Mouse (Mus musculus) embryonic facial prominence, embryonic 15.5 days (tissue): Measurements from ENCODE around the gene Gmcl1. TPM values are rescaled to one million over a fixed set of nuclear protein-coding genes. Genes with fewer than 3 reads are reported as not detected.

ENCODE experiments used
- ATAC-seq: fragments of 200-750 bp; cut with Nextera tagmentation; 2 replicates; pipeline ENCODE4 v1.8.0; 2017; ENCODE audit warnings: low read depth, moderate TSS enrichment; ENCODE audit not compliant: insufficient number of reproducible peaks, low FRiP score, low TSS enrichment
- H3K27ac ChIP-seq: fragments of 300-500 bp; sonication (generic); replicated peaks from 2 replicates; pipeline ENCODE4 v1.5.1; 2015; ENCODE audit warnings: mild to moderate bottlenecking, inconsistent platforms
- H3K27me3 ChIP-seq: fragments of 300-500 bp; sonication (generic); 2 replicates; pipeline ENCODE4 v1.6.1; 2015; ENCODE audit warnings: inconsistent platforms
- H3K36me3 ChIP-seq: fragments of 300-500 bp; sonication (generic); 2 replicates; pipeline ENCODE4 v1.6.1; 2015; ENCODE audit warnings: mild to moderate bottlenecking, inconsistent platforms
- H3K4me1 ChIP-seq: fragments of 300-500 bp; sonication (generic); 2 replicates; pipeline ENCODE4 v1.6.1; 2015; ENCODE audit warnings: inconsistent platforms
- H3K4me2 ChIP-seq: fragments of 300-500 bp; sonication (generic); replicated peaks from 2 replicates; pipeline ENCODE4 v1.6.1; 2015; ENCODE audit warnings: mild to moderate bottlenecking, inconsistent platforms
- H3K4me3 ChIP-seq: fragments of 300-500 bp; sonication (generic); replicated peaks from 2 replicates; pipeline ENCODE4 v1.5.1; 2015; ENCODE audit warnings: mild to moderate bottlenecking, inconsistent platforms
- H3K9ac ChIP-seq: fragments of 300-500 bp; sonication (generic); 2 replicates; pipeline ENCODE4 v1.6.1; 2015; ENCODE audit warnings: inconsistent platforms
- H3K9me3 ChIP-seq: fragments of 300-500 bp; sonication (generic); replicated peaks from 2 replicates; pipeline ENCODE4 v1.6.1; 2016; ENCODE audit warnings: inconsistent platforms
- WGBS: fragments of 180-500 bp; shearing (Covaris S2); methylation state at CpG from one replicate; pipeline ENCODE4 v1.1.7; 2015; 5-methylcytosine and 5-hydroxymethylcytosine counted together
- polyA plus RNA-seq: library from polyadenylated mRNA; unstranded; fragments of >200 nt; fragmentation: Nextera tagmentation; extraction: Ambion mirVana; gene quantifications from 2 replicates; pipeline ENCODE4 v1.2.1, GENCODE M21; 2015

Gmcl1 gene
- polyA plus RNA-seq, 1 experiment from 2014 or later, result 40.1 TPM

- peaks cover 54% of the 10 kb centered on the region for H3K36me3 ChIP-seq
- H3K9ac ChIP-seq, result no peak overlapping the region
- 83% methylated on average over 3 of the region's 3 CpGs for WGBS
- no peak overlapping the region for H3K4me3 ChIP-seq
- H3K4me1 ChIP-seq, result 0 out of 2 replicates have a peak, but pooled peaks cover 3% of the 10 kb centered on the region
- ATAC-seq, result no peak
- H3K27ac ChIP-seq, result no peak overlapping the region
- no peak overlapping the region for H3K4me2 ChIP-seq
- H3K9me3 ChIP-seq, result no peaks in the 10 kb centered on the region
- no peaks in the 10 kb centered on the region for H3K27me3 ChIP-seq
Observed at GRCm38 (mm10) chr6:86658501-86658900, 74.7 kb downstream of the Gmcl1 start.

GRCm38 (mm10) chr6:86654270-86654916, 78.8 kb downstream of the Gmcl1 start:
- Histone ChIP-seq H3K4me1 (0 out of 2 replicates have a peak, but pooled peaks cover 3% of the 10 kb centered on the region), H3K36me3 (peaks cover 54% of the 10 kb centered on the region), H3K27ac (no peak overlapping the region; the same call in 1 of the 2 replicates), H3K4me3 (no peak overlapping the region), H3K27me3 (no peaks in the 10 kb centered on the region), H3K9ac (no peak overlapping the region), H3K4me2 (no peak overlapping the region), H3K9me3 (no peaks in the 10 kb centered on the region)
- ATAC-seq, result no peak
- 79% methylated on average over 9 of the region's 9 CpGs for WGBS

GRCm38 (mm10) chr6:86653026-86653425, 80.2 kb downstream of the Gmcl1 start:
- Histone ChIP-seq H3K9me3 (no peaks in the 10 kb centered on the region), H3K27me3 (no peaks in the 10 kb centered on the region), H3K4me2 (no peak overlapping the region), H3K4me3 (no peak overlapping the region), H3K27ac (no peak overlapping the region), H3K4me1 (0 out of 2 replicates have a peak, but pooled peaks cover 3% of the 10 kb centered on the region), H3K9ac (no peak overlapping the region), H3K36me3 (peaks cover 58% of the 10 kb centered on the region)
- WGBS, result 83% methylated on average over 6 of the region's 6 CpGs
- no peak for ATAC-seq

GRCm38 (mm10) chr6:86646143-86646542, 87.0 kb downstream of the Gmcl1 start:
- no peak overlapping the region for H3K9ac ChIP-seq
- ATAC-seq, result no peak
- peaks cover 37% of the 10 kb centered on the region for H3K36me3 ChIP-seq
- no peaks in the 10 kb centered on the region for H3K4me1 ChIP-seq
- no peak overlapping the region for H3K4me2 ChIP-seq
- H3K9me3 ChIP-seq, result no peaks in the 10 kb centered on the region
- no peak overlapping the region for H3K4me3 ChIP-seq
- no peaks in the 10 kb centered on the region for H3K27me3 ChIP-seq
- no peak overlapping the region for H3K27ac ChIP-seq
- WGBS, result 75% methylated on average over 7 of the region's 7 CpGs

GRCm38 (mm10) chr6:86645551-86645950, 87.6 kb downstream of the Gmcl1 start:
- H3K9ac ChIP-seq, result no peak overlapping the region
- H3K27me3 ChIP-seq, result no peaks in the 10 kb centered on the region
- H3K27ac ChIP-seq, result no peak overlapping the region
- H3K4me3 ChIP-seq, result no peak overlapping the region
- ATAC-seq, result no peak
- peaks cover 31% of the 10 kb centered on the region for H3K36me3 ChIP-seq
- WGBS, result 70% methylated on average over 4 of the region's 4 CpGs
- no peaks in the 10 kb centered on the region for H3K9me3 ChIP-seq
- H3K4me2 ChIP-seq, result no peak overlapping the region
- H3K4me1 ChIP-seq, result no peaks in the 10 kb centered on the region

- ATAC-seq, result no peak
- WGBS, result 76% methylated on average over 3 of the region's 3 CpGs
- Histone ChIP-seq H3K4me1 (no peaks in the 10 kb centered on the region), H3K4me2 (no peak overlapping the region), H3K9ac (no peak overlapping the region), H3K4me3 (no peak overlapping the region), H3K27me3 (no peaks in the 10 kb centered on the region), H3K36me3 (peaks cover 25% of the 10 kb centered on the region), H3K9me3 (no peaks in the 10 kb centered on the region), H3K27ac (no peak overlapping the region)
Observed at GRCm38 (mm10) chr6:86644775-86645400, 88.3 kb downstream of the Gmcl1 start.

Other genes starting within 250 kb of the Gmcl1 start
- 497 and 506 TPM in 2 replicates for gene Pcbp1, start 207.1 kb downstream of the Gmcl1 start, polyA plus RNA-seq
- gene Asprv1, start 105.2 kb downstream of the Gmcl1 start, polyA plus RNA-seq, result 318 and 378 TPM in 2 replicates
- 16.4 TPM in 2 replicates for gene Mxd1, start 64.2 kb downstream of the Gmcl1 start, polyA plus RNA-seq
- gene Snrnp27, start 48.9 kb downstream of the Gmcl1 start, polyA plus RNA-seq, result 103 and 114 TPM in 2 replicates
- gene Anxa4, start 60.2 kb upstream of the Gmcl1 start, polyA plus RNA-seq, result 50.0 and 50.7 TPM in 2 replicates
- 15.2 and 16.7 TPM in 2 replicates for gene Aak1, start 116.1 kb upstream of the Gmcl1 start, polyA plus RNA-seq